Mouse (Mus musculus) megakaryocyte-erythroid progenitor cell, adult 5-6 weeks (primary cell): ENCODE results near the gene Pgpep1. TPM values are rescaled to one million over a fixed set of nuclear protein-coding genes. Genes with fewer than 3 reads are reported as not detected.

Experiments
- ATAC-seq: replicated peaks from 2 replicates; pipeline ENCODE4 v1.8.0; 2016; ENCODE audit warnings: mild to moderate bottlenecking, inconsistent platforms; ENCODE audit not compliant: severe bottlenecking, poor library complexity, low FRiP score, low TSS enrichment
- total RNA-seq, 2 experiments: library from RNA; stranded (forward) in 1 of 2; stranded (reverse) in 1 of 2; fragments of 200-1000, 215-1000 nt in 1 of 2; fragments of >200 nt in 1 of 2; fragmentation: Nextera tagmentation in 1 of 2; gene quantifications; 2 replicates each; pipeline ENCODE4 v1.2.3; 2014 to 2017

Pgpep1 gene
- total RNA-seq, 2 experiments from 2014 or later = 5.1 to 8.8 TPM

GRCm38 (mm10) chr8:70644065-70644464 is 16.1 kb downstream of the Pgpep1 start:
- no peak for ATAC-seq

- no peak for ATAC-seq
Observed at GRCm38 (mm10) chr8:70643019-70643418, 17.2 kb downstream of the Pgpep1 start.

GRCm38 (mm10) chr8:70638752-70639151 is 21.4 kb downstream of the Pgpep1 start:
- no peak for ATAC-seq

GRCm38 (mm10) chr8:70636838-70637237 is 23.4 kb downstream of the Pgpep1 start:
- no peak for ATAC-seq

- ATAC-seq = no peak
Observed at GRCm38 (mm10) chr8:70635527-70635926, 24.7 kb downstream of the Pgpep1 start.

GRCm38 (mm10) chr8:70634066-70634465 is 26.1 kb downstream of the Pgpep1 start:
- no peak for ATAC-seq

GRCm38 (mm10) chr8:70632346-70632892 is 27.8 kb downstream of the Pgpep1 start, which contains the start of gene Gdf15:
Gene Gdf15, minus strand, starts transcription at chr8:70632456.
- no peak for ATAC-seq

- ATAC-seq = no peak
Observed at GRCm38 (mm10) chr8:70631436-70631835, 28.8 kb downstream of the Pgpep1 start.

- peak; percentile 52 for ATAC-seq
Observed at GRCm38 (mm10) chr8:70630532-70631381, 29.4 kb downstream of the Pgpep1 start.

- peak; percentile 65 for ATAC-seq
Observed at GRCm38 (mm10) chr8:70629574-70630531, 30.3 kb downstream of the Pgpep1 start.

- no peak for ATAC-seq
Observed at GRCm38 (mm10) chr8:70628986-70629490, 31.1 kb downstream of the Pgpep1 start.

- no peak for ATAC-seq
Observed at GRCm38 (mm10) chr8:70627041-70627440, 33.1 kb downstream of the Pgpep1 start.

- no peak for ATAC-seq
Observed at GRCm38 (mm10) chr8:70625104-70625503, 35.1 kb downstream of the Pgpep1 start.

- ATAC-seq = peak; percentile 23
Observed at GRCm38 (mm10) chr8:70622220-70622619, 38.0 kb downstream of the Pgpep1 start.

GRCm38 (mm10) chr8:70618888-70619334 is 41.3 kb downstream of the Pgpep1 start:
- peak; percentile 74 for ATAC-seq

- ATAC-seq = peak; percentile 69
Observed at GRCm38 (mm10) chr8:70617985-70618384, 42.2 kb downstream of the Pgpep1 start.

GRCm38 (mm10) chr8:70616645-70617044 is 43.5 kb downstream of the Pgpep1 start:
- no peak for ATAC-seq

GRCm38 (mm10) chr8:70615894-70616293 is 44.3 kb downstream of the Pgpep1 start, which contains the start of gene Lrrc25:
Gene Lrrc25, plus strand, starts transcription at chr8:70616155.
- ATAC-seq = no peak

GRCm38 (mm10) chr8:70615281-70615680 is 44.9 kb downstream of the Pgpep1 start:
- no peak for ATAC-seq
